Mouse (Mus musculus): Measurements from ENCODE around the gene Ncoa6. TPM values are rescaled to one million over a fixed set of nuclear protein-coding genes. Genes with fewer than 3 reads are reported as not detected.

Gene Ncoa6
- total and polyA plus RNA-seq, 3 experiments = 15.7 to 89.8 (median 48.8) TPM

DNA sequence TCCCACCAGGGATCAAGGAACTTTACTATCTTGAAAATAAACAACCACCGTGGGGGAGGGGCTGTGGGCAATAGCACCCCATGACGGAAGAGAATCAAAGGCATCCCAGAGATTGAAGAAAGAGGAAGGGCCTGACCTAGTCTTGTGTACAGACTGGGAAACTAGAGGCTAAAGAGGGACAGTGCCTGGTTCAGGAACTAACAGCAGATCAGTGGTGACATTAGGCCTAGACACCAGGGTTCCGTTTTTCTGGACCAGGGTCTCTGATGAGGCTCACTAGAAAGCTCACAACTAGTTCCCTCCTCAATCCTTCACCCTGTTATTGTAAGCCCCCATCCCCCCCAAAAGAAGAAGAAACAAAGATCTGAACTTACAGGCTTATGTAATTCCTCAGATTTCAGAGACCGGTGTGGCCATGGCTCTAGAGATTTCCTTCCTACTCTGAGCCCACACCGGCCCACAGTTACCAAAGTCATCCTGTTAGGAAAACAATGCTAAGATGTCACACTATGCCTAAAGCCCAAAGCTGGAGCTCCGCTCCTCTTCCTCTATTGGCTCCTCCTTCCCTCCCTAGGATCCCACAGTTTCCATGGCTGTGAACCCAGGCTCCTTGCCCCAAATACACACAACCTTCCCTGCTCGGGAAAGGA, 105.9 kb downstream of the Ncoa6 start:
- H3K9me3 ChIP-seq (replicated peaks) = no peaks in the 10 kb centered on the region
- no peak overlapping the region for H3K4me3 ChIP-seq (ENCODE audit: low read depth, low read length)
- ATAC-seq (ENCODE audit: extremely low read depth, insufficient number of reproducible peaks, low FRiP score, poor library complexity, severe bottlenecking) (no peak), DNase-seq (ENCODE audit: low spot score) (no peak)
- TF ChIP-seq GATA1 (IDR thresholded peaks at IDR 0.05; ENCODE audit: borderline replicate concordance, low read length) (no peak), POLR2AphosphoS5 (IDR thresholded peaks at IDR 0.05; ENCODE audit: insufficient replicate concordance, low read depth, low read length) (no peak), GATA2 (IDR thresholded peaks at IDR 0.05; ENCODE audit: borderline replicate concordance, low read depth, low read length) (no peak), CTCF (IDR thresholded peaks at IDR 0.05; ENCODE audit: low read depth, low read length) (no peak), TAL1 (conservative IDR thresholded peaks at IDR 0.05; ENCODE audit: low read depth, low read length) (no peak)
- peaks cover 15% of the 10 kb centered on the region for H3K27me3 ChIP-seq (ENCODE audit: insufficient read depth, low read length)
- H3K4me1 ChIP-seq (ENCODE audit: insufficient read depth, low read depth, low read length) = peaks cover 7% of the 10 kb centered on the region
- no peaks in the 10 kb centered on the region for H3K36me3 ChIP-seq (replicated peaks)

DNA sequence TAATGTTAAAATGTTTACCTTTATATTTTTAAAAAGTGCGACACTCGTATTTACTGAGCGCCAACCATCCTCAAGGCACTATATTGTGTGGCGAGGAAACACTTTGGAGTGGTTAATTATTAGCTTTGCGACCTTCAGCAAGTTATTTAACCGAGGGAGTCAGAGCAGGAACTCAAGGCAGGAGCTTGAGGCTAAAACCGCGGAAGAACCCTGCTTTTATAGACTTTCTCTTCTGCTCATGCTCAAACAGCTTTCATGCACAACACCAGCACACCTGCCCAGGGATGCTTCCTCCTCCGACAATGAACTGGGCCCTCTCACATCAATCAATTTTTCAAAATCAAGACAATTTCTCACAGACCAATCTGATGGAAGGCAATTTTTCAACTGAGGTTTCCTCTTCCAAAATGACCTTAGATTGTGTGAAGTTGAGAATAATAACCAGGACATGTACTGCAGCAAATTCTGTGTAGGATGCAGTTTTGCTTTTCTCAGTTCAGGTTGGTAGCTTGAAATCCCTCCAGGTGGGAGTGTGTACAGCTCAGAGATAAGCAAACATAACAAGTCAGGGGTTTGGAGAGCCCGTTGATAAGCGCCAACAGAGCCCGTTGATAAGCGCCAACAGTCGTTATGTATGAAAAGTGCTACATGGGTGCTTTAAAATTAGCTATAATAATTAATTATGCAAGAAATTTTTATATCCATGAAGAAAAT, 115.9 kb downstream of the Ncoa6 start:
- Histone ChIP-seq H3K9me3 (replicated peaks) (no peaks in the 10 kb centered on the region), H3K4me1 (ENCODE audit: insufficient read depth, low read depth, low read length) (peaks cover 14% of the 10 kb centered on the region), H3K4me3 (ENCODE audit: low read depth, low read length) (peak overlapping the region; percentile 89), H3K36me3 (replicated peaks) (peaks cover 4% of the 10 kb centered on the region), H3K27me3 (ENCODE audit: insufficient read depth, low read length) (0 out of 2 replicates have a peak, but pooled peaks cover 5% of the 10 kb centered on the region)
- ATAC-seq (ENCODE audit: extremely low read depth, insufficient number of reproducible peaks, low FRiP score, poor library complexity, severe bottlenecking) (no peak), DNase-seq (ENCODE audit: low spot score) (no peak)
- TF ChIP-seq POLR2AphosphoS5 (IDR thresholded peaks at IDR 0.05; ENCODE audit: insufficient replicate concordance, low read depth, low read length) (no peak), CTCF (IDR thresholded peaks at IDR 0.05; ENCODE audit: low read depth, low read length) (no peak), GATA2 (IDR thresholded peaks at IDR 0.05; ENCODE audit: borderline replicate concordance, low read depth, low read length) (no peak), GATA1 (IDR thresholded peaks at IDR 0.05; ENCODE audit: borderline replicate concordance, low read length) (no peak), TAL1 (conservative IDR thresholded peaks at IDR 0.05; ENCODE audit: low read depth, low read length) (no peak)

DNA sequence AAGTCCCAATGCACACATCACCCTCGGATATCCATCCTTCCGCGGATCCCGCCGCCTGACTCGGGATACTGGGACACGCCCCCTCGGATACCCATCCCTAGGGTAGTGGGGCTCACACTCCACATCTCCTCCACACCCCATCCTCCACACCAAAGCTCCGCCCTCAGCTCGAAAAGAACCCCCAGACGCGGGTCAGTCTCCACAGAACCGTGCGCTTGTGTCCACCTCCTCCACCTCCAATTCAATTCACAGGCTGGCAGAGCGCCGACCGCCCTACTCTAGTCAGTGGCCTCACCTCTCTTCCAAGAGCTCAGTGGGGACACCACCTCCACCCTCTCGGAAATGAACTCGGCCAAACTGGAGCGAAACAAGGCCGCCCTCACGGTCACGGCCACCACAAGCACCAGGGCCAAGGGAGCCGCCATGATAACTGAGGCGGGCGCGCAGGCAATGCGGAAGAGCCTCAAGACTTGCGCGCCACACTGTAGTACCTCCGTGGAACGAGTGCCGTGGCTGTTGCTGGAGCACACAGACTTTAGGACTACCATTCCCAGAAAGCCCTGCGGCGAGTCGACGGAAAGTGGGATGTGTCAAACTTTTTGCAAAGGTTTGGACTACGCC, 116.6 kb downstream of the Ncoa6 start, which contains the start of gene Pigu:
Gene Pigu (minus strand): TSS at position 460 of the 621 bp plus-strand sequence.
- peak; percentile 85 for DNase-seq (ENCODE audit: low spot score)
- Histone ChIP-seq H3K4me1 (ENCODE audit: insufficient read depth, low read depth, low read length) (peaks cover 14% of the 10 kb centered on the region), H3K27me3 (ENCODE audit: insufficient read depth, low read length) (0 out of 2 replicates have a peak, but pooled peaks cover 5% of the 10 kb centered on the region), H3K9me3 (replicated peaks) (no peaks in the 10 kb centered on the region), H3K36me3 (replicated peaks) (peaks cover 6% of the 10 kb centered on the region), H3K4me3 (ENCODE audit: low read depth, low read length) (peak within 1 kb of the TSS; percentile 89)
- ATAC-seq (ENCODE audit: extremely low read depth, insufficient number of reproducible peaks, low FRiP score, poor library complexity, severe bottlenecking) = peak; percentile 99
- TF ChIP-seq POLR2AphosphoS5 (IDR thresholded peaks at IDR 0.05; ENCODE audit: insufficient replicate concordance, low read depth, low read length) (no peak), TAL1 (conservative IDR thresholded peaks at IDR 0.05; ENCODE audit: low read depth, low read length) (no peak), GATA2 (IDR thresholded peaks at IDR 0.05; ENCODE audit: borderline replicate concordance, low read depth, low read length) (no peak), GATA1 (IDR thresholded peaks at IDR 0.05; ENCODE audit: borderline replicate concordance, low read length) (no peak), CTCF (IDR thresholded peaks at IDR 0.05; ENCODE audit: low read depth, low read length) (no peak)

DNA sequence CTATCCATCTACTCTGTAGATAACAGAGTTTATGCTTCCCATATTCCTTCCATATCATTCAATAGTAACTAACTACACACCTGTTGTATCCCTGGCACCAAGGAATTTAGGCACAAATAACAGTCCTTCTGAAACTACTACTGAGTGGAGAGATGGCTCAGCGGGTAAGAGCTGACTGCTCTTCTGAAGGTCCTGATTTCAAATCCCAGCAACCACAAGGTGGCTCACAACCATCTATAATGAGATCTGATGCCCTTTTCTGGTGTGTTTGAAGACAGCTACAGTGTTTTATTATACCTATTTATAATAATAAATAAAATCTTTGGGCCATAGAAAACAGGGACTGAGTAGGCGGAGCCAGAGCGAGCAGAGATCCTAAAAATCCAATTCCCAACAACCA, 119.3 kb downstream of the Ncoa6 start:
- no peak overlapping the region for H3K4me3 ChIP-seq (ENCODE audit: low read depth, low read length)
- H3K36me3 ChIP-seq (replicated peaks) = peaks cover 24% of the 10 kb centered on the region
- H3K27me3 ChIP-seq (ENCODE audit: insufficient read depth, low read length) = no peaks in the 10 kb centered on the region
- no peak for ATAC-seq (ENCODE audit: extremely low read depth, insufficient number of reproducible peaks, low FRiP score, poor library complexity, severe bottlenecking)
- peaks cover 14% of the 10 kb centered on the region for H3K4me1 ChIP-seq (ENCODE audit: insufficient read depth, low read depth, low read length)
- no peaks in the 10 kb centered on the region for H3K9me3 ChIP-seq (replicated peaks)
- no peak for TF ChIP-seq CTCF (IDR thresholded peaks at IDR 0.05; ENCODE audit: low read depth, low read length)
- DNase-seq (ENCODE audit: low spot score) = no peak

DNA sequence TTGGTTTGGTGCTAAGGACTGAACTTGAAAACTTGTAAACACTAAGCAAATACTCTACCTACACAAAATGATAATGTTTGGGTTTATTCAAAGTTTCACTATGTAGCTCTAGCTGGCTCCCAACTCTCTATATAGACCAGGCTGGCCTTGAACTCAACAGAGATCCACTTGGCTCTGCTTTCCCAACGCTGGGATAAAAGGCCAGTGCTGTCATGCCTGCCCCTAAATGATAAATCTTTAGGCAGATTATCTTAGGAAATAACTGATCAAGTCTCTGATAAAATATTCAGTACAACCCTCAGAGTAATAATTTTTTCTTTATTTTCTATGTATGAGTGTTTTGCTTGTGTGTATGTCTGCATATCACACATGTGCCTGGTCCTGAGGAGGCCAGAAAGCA, 127.0 kb downstream of the Ncoa6 start:
- TF ChIP-seq TAL1 (conservative IDR thresholded peaks at IDR 0.05; ENCODE audit: low read depth, low read length) = no peak
- no peak for TF ChIP-seq CTCF (IDR thresholded peaks at IDR 0.05; ENCODE audit: low read depth, low read length)
- TF ChIP-seq POLR2AphosphoS5 (IDR thresholded peaks at IDR 0.05; ENCODE audit: insufficient replicate concordance, low read depth, low read length) = no peak
- no peak for TF ChIP-seq GATA2 (IDR thresholded peaks at IDR 0.05; ENCODE audit: borderline replicate concordance, low read depth, low read length)
- TF ChIP-seq GATA1 (IDR thresholded peaks at IDR 0.05; ENCODE audit: borderline replicate concordance, low read length) = no peak
- no peak for ATAC-seq (ENCODE audit: extremely low read depth, insufficient number of reproducible peaks, low FRiP score, poor library complexity, severe bottlenecking)
- DNase-seq (ENCODE audit: low spot score) = no peak
- no peaks in the 10 kb centered on the region for H3K9me3 ChIP-seq (replicated peaks)
- peaks cover 58% of the 10 kb centered on the region for H3K36me3 ChIP-seq (replicated peaks)
- H3K4me1 ChIP-seq (ENCODE audit: insufficient read depth, low read depth, low read length) = no peaks in the 10 kb centered on the region; the same call in 1 of the 2 replicates
- H3K27me3 ChIP-seq (ENCODE audit: insufficient read depth, low read length) = no peaks in the 10 kb centered on the region
- H3K4me3 ChIP-seq (ENCODE audit: low read depth, low read length) = no peak overlapping the region

Other genes starting within 250 kb of the Ncoa6 start
- gene Dynlrb1, start 237.4 kb downstream of the Ncoa6 start, total RNA-seq (2014; fragmentation: Nextera tagmentation) = 291 and 350 TPM in 2 replicates
- gene Dynlrb1, start 237.4 kb downstream of the Ncoa6 start, total RNA-seq (2017) = 176 and 200 TPM in 2 replicates
- gene Dynlrb1, start 237.4 kb downstream of the Ncoa6 start, polyA plus RNA-seq (2012) = 55.5 and 117 TPM in 2 replicates
- not detected in 2 replicates for gene Map1lc3a, start 197.6 kb downstream of the Ncoa6 start, total RNA-seq (2014; fragmentation: Nextera tagmentation)
- gene Map1lc3a, start 197.6 kb downstream of the Ncoa6 start, total RNA-seq (2017) = 2.3 and 9.6 TPM in 2 replicates
- 7.1 and 10.4 TPM in 2 replicates for gene Map1lc3a, start 197.6 kb downstream of the Ncoa6 start, polyA plus RNA-seq (2012)
- gene Pigu, start 116.5 kb downstream of the Ncoa6 start, total RNA-seq (2014; fragmentation: Nextera tagmentation) = 43.3 and 49.1 TPM in 2 replicates
- gene Pigu, start 116.5 kb downstream of the Ncoa6 start, total RNA-seq (2017) = 28.5 TPM in 2 replicates
- gene Pigu, start 116.5 kb downstream of the Ncoa6 start, polyA plus RNA-seq (2012) = 12.3 and 13.0 TPM in 2 replicates
- 6.2 and 8.6 TPM in 2 replicates for gene Trp53inp2, start 92.8 kb downstream of the Ncoa6 start, total RNA-seq (2014; fragmentation: Nextera tagmentation)
- 3.3 and 4.4 TPM in 2 replicates for gene Trp53inp2, start 92.8 kb downstream of the Ncoa6 start, total RNA-seq (2017)
- 2.3 and 2.8 TPM in 2 replicates for gene Trp53inp2, start 92.8 kb downstream of the Ncoa6 start, polyA plus RNA-seq (2012)
- 56.9 and 66.9 TPM in 2 replicates for gene Acss2, start 44.1 kb upstream of the Ncoa6 start, total RNA-seq (2014; fragmentation: Nextera tagmentation)
- gene Acss2, start 44.1 kb upstream of the Ncoa6 start, total RNA-seq (2017) = 69.8 and 78.6 TPM in 2 replicates
- gene Acss2, start 44.1 kb upstream of the Ncoa6 start, polyA plus RNA-seq (2012) = 32.9 and 42.0 TPM in 2 replicates
- not detected in 2 replicates for gene Ggt7, start 44.3 kb upstream of the Ncoa6 start, total RNA-seq (2014; fragmentation: Nextera tagmentation)
- not detected in 2 replicates for gene Ggt7, start 44.3 kb upstream of the Ncoa6 start, total RNA-seq (2017)
- gene Ggt7, start 44.3 kb upstream of the Ncoa6 start, polyA plus RNA-seq (2012) = not detected in 2 replicates
- gene Gss, start 118.9 kb upstream of the Ncoa6 start, total RNA-seq (2014; fragmentation: Nextera tagmentation) = 7.3 and 10.6 TPM in 2 replicates
- gene Gss, start 118.9 kb upstream of the Ncoa6 start, total RNA-seq (2017) = 22.0 and 25.7 TPM in 2 replicates
- gene Gss, start 118.9 kb upstream of the Ncoa6 start, polyA plus RNA-seq (2012) = 14.6 and 16.5 TPM in 2 replicates
- 2.3 and 2.4 TPM in 2 replicates for gene Myh7b, start 137.3 kb upstream of the Ncoa6 start, total RNA-seq (2014; fragmentation: Nextera tagmentation)
- 1.4 and 1.7 TPM in 2 replicates for gene Myh7b, start 137.3 kb upstream of the Ncoa6 start, total RNA-seq (2017)
- gene Myh7b, start 137.3 kb upstream of the Ncoa6 start, polyA plus RNA-seq (2012) = 8.3 and 11.1 TPM in 2 replicates
- 104 and 110 TPM in 2 replicates for gene Trpc4ap, start 218.5 kb upstream of the Ncoa6 start, total RNA-seq (2014; fragmentation: Nextera tagmentation)
- gene Trpc4ap, start 218.5 kb upstream of the Ncoa6 start, total RNA-seq (2017) = 57.4 and 60.9 TPM in 2 replicates
- 80.5 and 82.2 TPM in 2 replicates for gene Trpc4ap, start 218.5 kb upstream of the Ncoa6 start, polyA plus RNA-seq (2012)

All from G1E (cell line).